Mouse (Mus musculus) cerebral cortex, adult 2 months (tissue): ENCODE data around the gene Foxg1.

ENCODE experiments used
- WGBS: fragments of 180-500 bp; shearing (Covaris S2); methylation state at CpG from one replicate; pipeline ENCODE4 v1.1.7; 2018; 5-methylcytosine and 5-hydroxymethylcytosine counted together

The Foxg1 gene

DNA sequence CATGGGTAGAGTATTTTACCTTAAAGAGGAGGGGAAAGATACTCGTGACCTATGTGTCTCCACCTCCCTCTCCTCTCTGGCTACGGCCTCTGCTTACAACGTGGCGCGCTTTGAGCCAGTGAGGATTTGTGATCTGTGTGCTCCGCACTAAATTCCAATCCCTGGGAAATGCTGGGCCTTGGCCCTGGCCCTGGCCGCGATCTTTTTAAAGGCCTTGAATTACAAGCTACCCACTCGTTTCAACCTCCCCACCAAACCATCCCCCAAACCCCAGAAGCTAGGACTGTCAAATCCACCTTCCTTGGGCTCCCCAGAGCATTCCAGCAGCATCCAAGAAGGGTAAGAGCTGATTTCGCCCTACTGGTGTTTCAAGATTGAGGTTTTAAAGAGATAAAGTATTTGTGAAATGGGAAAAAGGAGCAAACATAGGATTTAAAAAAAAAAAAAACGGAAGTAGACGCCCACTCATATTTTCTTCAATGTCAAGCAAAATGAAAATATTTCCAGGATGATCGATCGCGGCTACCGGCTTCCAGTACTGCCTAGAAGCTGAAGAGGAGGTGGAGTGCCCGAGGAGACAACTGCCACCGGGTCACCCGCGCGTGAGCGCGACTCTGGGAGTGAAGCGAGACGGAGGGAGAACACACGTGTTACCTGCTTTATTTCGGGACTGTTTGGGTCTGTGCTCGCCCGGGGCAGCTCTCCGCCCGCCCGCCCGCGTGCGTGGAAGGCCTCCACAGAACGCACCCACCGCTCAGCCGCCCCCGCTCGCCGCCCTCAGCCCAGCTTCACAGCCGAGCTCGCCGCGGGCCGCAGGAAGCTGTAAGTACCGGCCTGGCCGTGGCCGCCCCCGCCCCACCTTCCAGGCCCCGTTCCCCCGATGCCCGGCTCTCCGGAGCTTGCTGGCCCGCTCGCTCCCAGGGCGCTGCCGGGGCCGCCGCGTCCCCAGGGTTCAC, at the start of gene Foxg1:
Gene Foxg1 (plus strand): TSS at position 96 of the 956 bp plus-strand sequence.
- 2% methylated on average over 60 of the region's 61 CpGs for whole genome bisulfite sequencing

GRCm38 (mm10) chr12:49349697-49350096, 32.8 kb upstream of the Foxg1 start:
- 89% methylated on average over 10 of the region's 10 CpGs for WGBS

DNA sequence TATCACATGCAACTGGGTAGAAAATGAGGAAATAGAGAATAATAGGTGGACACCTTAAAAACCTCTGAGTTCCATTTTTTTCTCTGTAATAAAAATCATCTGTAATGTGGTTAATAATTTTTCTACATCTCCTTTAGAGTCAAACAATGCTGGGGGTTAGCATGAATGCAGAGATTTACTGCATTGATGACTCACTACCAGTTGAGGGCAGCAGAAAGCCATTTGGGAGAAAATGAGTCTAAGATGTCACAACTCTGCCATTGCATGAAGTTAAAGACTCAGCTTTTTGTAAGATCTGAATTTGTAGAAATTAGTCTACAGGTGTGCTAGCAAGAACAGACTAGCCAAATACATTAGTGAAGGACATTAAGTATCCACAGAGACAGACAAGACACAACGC, 13.5 kb upstream of the Foxg1 start:
- 49% methylated on average over 1 of the region's 1 CpGs for WGBS

DNA sequence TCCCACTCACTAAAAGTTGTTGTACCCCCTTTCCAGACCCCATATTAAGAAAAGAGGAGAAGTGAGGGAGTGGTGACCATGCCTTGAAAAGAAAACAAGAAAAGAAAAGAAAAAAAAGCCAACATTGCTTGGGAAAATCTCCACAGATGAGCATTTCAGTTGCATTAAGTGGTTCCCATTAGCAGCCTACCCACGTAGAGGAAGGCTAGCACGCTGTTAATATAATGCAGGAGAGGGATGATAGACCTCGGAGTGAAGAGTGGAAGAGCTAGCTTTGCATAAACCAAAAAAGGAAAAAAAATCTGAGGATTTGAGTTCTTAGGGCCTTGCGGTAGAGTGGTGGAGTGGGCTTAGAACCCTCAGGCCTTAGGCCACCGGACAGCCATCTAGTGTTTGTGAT, 9.3 kb upstream of the Foxg1 start:
- WGBS = 33% methylated on average over 5 of the region's 5 CpGs

DNA sequence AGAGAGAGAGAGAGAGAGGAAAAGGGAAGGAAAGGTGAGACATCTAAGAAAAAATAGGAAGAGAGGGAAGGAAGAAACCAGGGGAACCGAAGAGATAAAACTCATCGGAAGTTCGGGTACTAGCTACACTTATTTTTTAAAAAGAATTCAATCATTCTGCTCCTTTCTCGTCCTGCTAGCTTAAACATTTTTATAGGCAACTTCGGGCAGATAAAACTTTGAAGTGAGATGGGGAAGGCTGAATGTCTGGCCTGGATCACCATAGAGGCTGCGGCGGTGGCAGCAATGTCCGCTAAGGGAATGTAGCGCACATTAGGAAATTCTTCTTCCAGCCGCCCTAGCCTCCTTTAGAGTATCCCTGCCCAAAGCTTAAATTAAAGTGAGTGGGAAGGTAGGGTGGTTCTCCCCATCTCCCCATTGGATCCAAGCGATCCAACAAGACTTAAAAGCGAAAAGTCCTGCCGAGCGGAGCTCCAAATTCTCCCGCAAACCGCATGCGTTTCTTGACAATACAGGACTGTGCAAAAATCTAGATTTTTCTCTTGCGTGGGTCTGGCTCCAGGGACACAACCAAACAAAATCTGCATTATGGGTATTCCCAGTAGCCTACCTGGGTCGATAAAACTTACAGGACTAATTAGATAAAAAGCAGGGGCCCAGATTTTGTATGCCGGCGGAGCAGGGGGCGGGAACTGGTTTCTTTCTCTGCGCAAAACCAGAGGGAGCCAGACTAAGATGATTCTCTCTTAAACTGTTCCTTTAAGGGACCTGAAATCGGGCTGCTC, 8.4 kb upstream of the Foxg1 start:
- 4% methylated on average over 24 of the region's 24 CpGs for WGBS

GRCm38 (mm10) chr12:49374606-49374995, 7.9 kb upstream of the Foxg1 start:
- WGBS = under 1% methylated on average over 14 of the region's 14 CpGs

- WGBS = 12% methylated on average over 15 of the region's 15 CpGs
Measured at GRCm38 (mm10) chr12:49375427-49376317, 6.8 kb upstream of the Foxg1 start.

- WGBS = 11% methylated on average over 19 of the region's 19 CpGs
Measured at GRCm38 (mm10) chr12:49376318-49376992, 6.0 kb upstream of the Foxg1 start.

GRCm38 (mm10) chr12:49377281-49377970, 5.0 kb upstream of the Foxg1 start:
- WGBS = 6% methylated on average over 15 of the region's 15 CpGs

DNA sequence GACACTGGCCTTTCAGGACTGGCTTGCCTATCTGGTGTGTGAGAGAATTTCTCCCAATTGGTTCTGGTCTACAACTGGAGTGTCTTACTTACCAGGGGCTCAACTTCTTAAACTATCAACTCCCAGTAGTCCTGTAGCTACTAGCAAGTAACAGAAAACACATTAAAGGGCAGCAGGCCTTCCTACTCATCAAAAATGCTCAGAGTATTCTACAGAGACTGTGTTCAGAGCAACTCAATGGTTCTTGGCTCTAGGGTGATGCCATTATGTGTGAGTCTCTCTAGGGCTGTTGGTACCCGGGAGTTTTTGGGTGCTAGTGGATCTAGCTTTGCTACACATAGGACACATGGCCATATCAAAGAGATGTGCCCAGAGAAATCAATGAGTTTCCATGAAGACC, 3.5 kb upstream of the Foxg1 start:
- WGBS = 12% methylated on average over 1 of the region's 1 CpGs

DNA sequence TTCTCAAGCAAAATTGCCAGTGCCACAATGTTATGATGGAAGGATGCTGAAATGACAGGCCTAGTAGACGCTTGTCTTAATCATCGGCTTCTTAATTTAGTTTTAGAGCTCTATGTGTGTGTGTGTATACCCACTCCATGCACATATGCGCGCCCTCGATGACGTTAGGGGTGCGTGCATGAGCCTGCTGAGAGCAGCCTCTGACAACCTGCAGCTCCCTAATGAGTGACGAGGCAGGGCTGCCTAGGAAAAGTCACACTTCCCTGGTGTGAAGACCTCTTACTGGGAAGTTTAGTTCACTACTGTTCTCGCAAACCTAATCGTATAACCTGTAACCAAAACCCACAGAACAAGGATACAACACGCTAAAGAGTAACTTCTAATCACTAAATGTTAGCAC, 3.0 kb upstream of the Foxg1 start:
- 15% methylated on average over 11 of the region's 11 CpGs for WGBS

GRCm38 (mm10) chr12:49380442-49380841, 2.0 kb upstream of the Foxg1 start:
- WGBS = 8% methylated on average over 4 of the region's 4 CpGs

DNA sequence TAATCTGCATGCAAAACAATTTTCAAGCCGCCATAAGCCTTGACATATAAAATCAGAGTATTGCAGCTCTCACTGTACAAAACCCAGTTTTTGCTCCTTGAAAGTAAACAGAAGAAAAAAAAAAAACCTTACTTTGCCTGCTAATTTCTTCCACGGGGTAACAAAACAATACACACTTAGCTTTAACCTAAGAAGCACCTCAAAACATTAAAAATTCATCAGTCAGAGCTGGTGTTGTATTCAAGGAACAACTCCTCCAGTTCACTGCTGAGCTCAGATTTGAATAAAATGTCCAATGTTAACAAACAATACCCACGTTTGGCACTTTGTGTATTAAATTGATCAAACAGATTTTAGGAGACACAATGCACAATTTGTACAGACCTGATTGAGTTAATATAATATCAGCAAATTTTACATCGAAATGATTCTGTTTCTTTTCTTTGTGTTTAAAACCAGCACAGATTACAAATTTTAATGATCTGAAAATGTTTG, 1.4 kb upstream of the Foxg1 start:
- 11% methylated on average over 4 of the region's 4 CpGs for WGBS

DNA sequence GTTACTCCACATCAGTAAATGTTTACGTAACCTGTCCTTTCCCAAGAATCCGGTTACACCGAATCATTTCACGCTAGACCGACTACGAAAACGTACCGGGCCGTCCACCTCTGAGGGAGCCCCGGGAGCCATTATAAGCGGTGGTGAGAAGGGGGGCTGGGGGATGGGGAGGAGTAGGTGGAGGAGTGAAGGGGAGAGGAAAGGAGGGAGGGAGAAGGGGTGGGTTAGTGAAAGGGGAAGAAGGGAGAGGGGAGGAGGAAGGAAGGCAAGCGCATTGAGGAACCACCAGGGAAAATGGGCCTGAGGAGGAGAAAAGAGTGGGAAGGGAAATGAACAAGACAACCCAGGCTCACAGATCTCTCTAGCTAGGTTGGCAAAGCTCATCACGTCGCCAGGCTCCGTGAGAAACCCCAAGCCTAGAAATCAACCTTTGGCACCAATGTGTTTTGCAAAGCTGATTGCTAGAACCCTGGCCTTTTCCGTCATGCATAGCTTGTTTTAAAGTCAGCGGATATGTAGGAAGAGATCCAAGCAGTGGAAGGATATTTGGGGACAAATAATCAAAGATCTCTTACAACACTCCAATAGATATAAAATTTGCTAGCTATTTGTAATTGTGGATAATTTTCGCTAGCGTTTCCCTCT, 617 bp upstream of the Foxg1 start:
- WGBS = 12% methylated on average over 19 of the region's 19 CpGs

GRCm38 (mm10) chr12:49383521-49384133, 1.2 kb downstream of the Foxg1 start:
- WGBS = under 1% methylated on average over 66 of the region's 67 CpGs

GRCm38 (mm10) chr12:49384295-49384875, 1.9 kb downstream of the Foxg1 start:
- WGBS = 2% methylated on average over 63 of the region's 66 CpGs

DNA sequence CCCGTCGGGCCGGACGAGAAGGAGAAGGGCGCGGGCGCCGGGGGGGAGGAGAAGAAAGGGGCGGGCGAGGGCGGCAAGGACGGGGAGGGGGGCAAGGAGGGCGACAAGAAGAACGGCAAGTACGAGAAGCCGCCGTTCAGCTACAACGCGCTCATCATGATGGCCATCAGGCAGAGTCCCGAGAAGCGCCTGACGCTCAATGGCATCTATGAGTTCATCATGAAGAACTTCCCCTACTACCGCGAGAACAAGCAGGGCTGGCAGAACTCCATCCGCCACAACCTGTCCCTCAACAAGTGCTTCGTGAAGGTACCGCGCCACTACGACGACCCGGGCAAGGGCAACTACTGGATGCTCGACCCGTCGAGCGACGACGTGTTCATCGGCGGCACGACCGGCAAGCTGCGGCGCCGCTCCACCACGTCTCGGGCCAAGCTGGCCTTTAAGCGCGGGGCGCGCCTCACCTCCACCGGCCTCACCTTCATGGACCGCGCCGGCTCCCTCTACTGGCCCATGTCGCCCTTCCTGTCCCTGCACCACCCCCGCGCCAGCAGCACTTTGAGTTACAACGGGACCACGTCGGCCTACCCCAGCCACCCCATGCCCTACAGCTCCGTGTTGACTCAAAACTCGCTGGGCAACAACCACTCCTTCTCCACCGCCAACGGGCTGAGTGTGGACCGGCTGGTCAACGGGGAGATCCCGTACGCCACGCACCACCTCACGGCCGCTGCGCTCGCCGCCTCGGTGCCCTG, 2.6 kb downstream of the Foxg1 start, which contains the start of gene Gm43517:
Gene Gm43517 (plus strand): TSS at position 299 of the 755 bp plus-strand sequence.
- 2% methylated on average over 66 of the region's 75 CpGs for WGBS

- 2% methylated on average over 23 of the region's 23 CpGs for WGBS
Measured at GRCm38 (mm10) chr12:49385631-49385990, 3.2 kb downstream of the Foxg1 start.
